Mouse (Mus musculus): ENCODE results near the gene Lsm4.

GRCm38 (mm10) chr8:70625104-70625503 lies 47.9 kb upstream of the Lsm4 start:
- TF ChIP-seq CTCF (IDR thresholded peaks at IDR 0.05; ENCODE audit: low read depth) (peak; percentile 77), EP300 (optimal IDR thresholded peaks at IDR 0.05) (no peak)
